Mouse (Mus musculus): ENCODE data around the gene Stoml2.

The Stoml2 gene

GRCm38 (mm10) chr4:43031237-43031995 is at the start of gene Stoml2:
Gene Stoml2 (minus strand): TSS chr4:43031710.
- peak; percentile 94 to 96 for DNase-seq

GRCm38 (mm10) chr4:43078071-43078718 is 46.7 kb upstream of the Stoml2 start:
- no peak for DNase-seq

- DNase-seq, result no peak
Observed at GRCm38 (mm10) chr4:43074923-43075322, 43.4 kb upstream of the Stoml2 start.

GRCm38 (mm10) chr4:43065471-43065870 is 34.0 kb upstream of the Stoml2 start:
- DNase-seq, result no peak

GRCm38 (mm10) chr4:43060286-43060685 is 28.8 kb upstream of the Stoml2 start:
- no peak for DNase-seq

- no peak for DNase-seq
Observed at GRCm38 (mm10) chr4:43059697-43060096, 28.2 kb upstream of the Stoml2 start.

GRCm38 (mm10) chr4:43058753-43059654 is 27.5 kb upstream of the Stoml2 start, which contains the start of gene Unc13b:
Gene Unc13b (plus strand): TSS chr4:43058953.
- DNase-seq, result peak; percentile 90 to 94

- DNase-seq, result no peak
Observed at GRCm38 (mm10) chr4:43058392-43058752, 26.9 kb upstream of the Stoml2 start.

- no peak for DNase-seq
Observed at GRCm38 (mm10) chr4:43057654-43058053, 26.1 kb upstream of the Stoml2 start.

GRCm38 (mm10) chr4:43052627-43053026 is 21.1 kb upstream of the Stoml2 start:
- DNase-seq, result peak; percentile 71 to 73

GRCm38 (mm10) chr4:43047231-43047630 is 15.7 kb upstream of the Stoml2 start:
- peak; percentile 72 to 80 for DNase-seq

GRCm38 (mm10) chr4:43046607-43047006 is 15.1 kb upstream of the Stoml2 start:
- no peak for DNase-seq

- DNase-seq, result peak; percentile 92 to 97
Observed at GRCm38 (mm10) chr4:43045659-43046302, 14.3 kb upstream of the Stoml2 start, which contains the start of gene Fam214b. Gene Fam214b (minus strand): TSS chr4:43046220.

GRCm38 (mm10) chr4:43045285-43045658 is 13.8 kb upstream of the Stoml2 start:
- DNase-seq, result peak in 1 of 2 experiments; percentile 51

GRCm38 (mm10) chr4:43044673-43045072 is 13.2 kb upstream of the Stoml2 start:
- no peak for DNase-seq

GRCm38 (mm10) chr4:43043644-43044357 is 12.3 kb upstream of the Stoml2 start:
- no peak for DNase-seq

GRCm38 (mm10) chr4:43040881-43041547 is 9.5 kb upstream of the Stoml2 start:
- no peak for DNase-seq

- DNase-seq, result peak; percentile 90 to 98
Observed at GRCm38 (mm10) chr4:43040114-43040572, 8.6 kb upstream of the Stoml2 start.

GRCm38 (mm10) chr4:43039609-43040008 is 8.1 kb upstream of the Stoml2 start:
- DNase-seq, result no peak

- no peak for DNase-seq
Observed at GRCm38 (mm10) chr4:43038567-43039495, 7.3 kb upstream of the Stoml2 start.

Measured in cerebellum, adult 18-20 months (tissue).